Mouse (Mus musculus) adrenal gland, postnatal 25 days (tissue): ENCODE data around the gene Wbp1l. TPM values are rescaled to one million over a fixed set of nuclear protein-coding genes. Genes with fewer than 3 reads are reported as not detected.

Experiments
- DNase-seq: peaks from one replicate; pipeline ENCODE4 v3.0.0; 2021; ENCODE audit warnings: mixed read lengths
- total RNA-seq: library from RNA; stranded (reverse); gene quantifications from 2 replicates; pipeline ENCODE4 v1.2.3, GENCODE M21; 2021

Wbp1l gene
- total RNA-seq, 1 experiment from 2014 or later: 189 TPM

DNA sequence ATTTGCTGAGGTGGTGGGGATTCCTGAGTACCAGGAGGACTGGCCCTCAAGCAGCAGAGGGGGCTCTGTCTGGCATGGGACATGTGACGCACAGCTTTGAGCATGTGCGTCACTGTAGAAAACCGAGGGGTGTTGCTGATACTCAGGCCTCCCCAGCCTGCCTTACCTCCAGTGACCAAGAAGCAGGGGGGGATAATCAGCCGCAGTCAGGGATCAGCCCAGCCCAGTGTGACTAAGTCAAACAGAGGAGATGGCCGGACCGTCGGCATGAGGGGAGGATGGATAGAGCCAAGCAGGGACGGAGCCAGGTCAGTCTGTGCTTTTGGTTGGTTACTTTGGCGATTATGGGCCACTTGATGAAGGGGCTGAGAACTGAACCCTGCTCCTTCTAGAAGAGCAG is 32.8 kb downstream of the Wbp1l start:
- no peak for DNase-seq

DNA sequence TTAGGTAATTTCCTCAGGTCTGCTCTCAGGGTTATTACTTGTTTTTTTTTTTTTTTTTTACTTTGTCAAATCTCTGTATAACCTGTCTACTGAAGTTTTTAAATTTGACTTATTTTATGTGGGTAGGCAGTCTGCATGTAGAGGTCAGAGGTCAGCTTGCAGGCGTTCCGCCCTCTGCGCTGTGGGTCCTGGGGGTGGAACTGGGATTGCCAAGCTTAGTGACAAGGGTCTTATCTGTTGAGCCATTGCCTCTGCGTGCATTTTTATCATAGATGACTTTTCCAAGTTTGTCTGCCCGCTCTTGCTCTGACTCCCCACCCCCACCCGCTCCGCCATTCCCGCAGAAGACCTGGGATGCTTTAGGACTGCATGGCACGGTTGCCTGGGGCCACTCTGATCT is 36.9 kb downstream of the Wbp1l start:
- DNase-seq: no peak

DNA sequence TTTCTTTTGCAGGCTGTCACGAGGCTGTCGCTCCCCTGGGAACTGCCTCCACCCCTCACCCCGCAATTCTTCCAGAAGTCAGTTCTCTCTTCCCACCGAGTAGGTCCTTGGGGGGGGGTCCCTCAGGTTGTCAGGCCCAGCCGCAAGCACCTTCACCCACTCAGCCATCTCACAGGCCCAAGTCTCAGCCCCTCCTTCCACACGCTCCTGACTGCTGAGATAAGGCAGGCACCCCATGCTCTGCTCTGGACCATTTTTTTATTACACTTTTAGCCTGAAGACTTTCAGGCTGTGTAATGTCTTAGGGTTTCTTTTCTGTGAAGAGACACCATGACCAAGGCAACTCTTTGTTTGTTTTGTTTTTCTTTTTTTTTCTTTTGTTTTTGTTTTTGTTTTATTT is 38.7 kb downstream of the Wbp1l start:
- no peak for DNase-seq

DNA sequence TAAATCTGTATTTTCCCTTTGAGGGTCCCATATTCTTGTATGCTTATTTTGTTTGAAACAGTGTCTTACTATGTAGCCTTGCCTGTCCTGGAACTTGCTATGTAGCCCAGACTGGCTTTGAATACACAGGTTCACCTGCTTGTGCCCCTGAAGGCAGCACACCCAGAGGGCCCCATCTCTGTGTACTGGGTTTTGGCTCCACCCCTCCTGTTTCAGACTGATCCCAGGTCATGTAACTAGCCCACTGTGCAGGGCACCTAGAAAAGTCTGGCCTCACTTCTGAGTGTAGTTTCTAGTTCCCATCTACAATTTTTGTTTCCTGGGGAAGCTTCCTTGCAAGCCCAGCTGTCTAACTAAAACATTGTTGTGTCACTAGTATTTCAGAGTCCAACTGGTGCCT is 40.2 kb downstream of the Wbp1l start:
- no peak for DNase-seq

DNA sequence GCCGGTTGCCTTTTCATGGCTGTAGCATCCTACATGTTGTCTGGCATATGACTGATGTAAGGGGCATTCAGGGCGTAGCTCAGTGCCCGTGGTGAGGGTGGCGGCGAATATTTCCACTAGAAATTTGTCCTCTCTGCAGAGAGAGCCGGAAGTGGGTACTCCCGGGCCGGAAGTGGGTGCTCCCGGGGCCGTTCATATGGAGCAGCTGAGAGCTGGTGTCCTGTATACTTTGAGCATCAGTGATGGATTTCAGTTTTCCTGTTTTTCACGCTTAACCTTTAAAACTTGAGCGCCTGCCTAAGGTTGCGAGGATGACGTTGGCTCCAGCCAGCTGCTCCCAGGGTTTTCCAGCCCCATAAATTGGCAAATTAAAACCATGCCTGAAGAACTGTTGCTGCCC is 40.6 kb downstream of the Wbp1l start:
- no peak for DNase-seq

DNA sequence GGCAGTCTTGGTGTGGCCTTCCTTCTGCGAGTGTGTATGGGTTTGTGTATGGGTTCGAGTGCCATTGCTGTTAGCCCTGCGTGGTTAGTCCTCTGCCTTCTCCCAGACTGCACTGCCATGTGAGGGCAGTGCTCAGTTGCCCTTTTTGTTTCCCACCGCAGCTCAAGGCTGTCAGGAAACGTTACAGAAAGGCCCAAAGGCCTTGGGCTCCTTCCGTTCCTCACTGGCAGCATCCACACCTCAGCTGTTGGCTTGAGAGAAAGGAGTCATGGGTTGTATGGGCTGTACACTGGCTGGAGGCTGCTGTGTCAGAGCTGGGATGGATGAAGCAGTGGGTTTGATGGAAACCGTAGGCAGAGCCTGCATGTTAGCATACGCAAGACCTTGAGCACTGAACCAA is 41.9 kb downstream of the Wbp1l start:
- no peak for DNase-seq

DNA sequence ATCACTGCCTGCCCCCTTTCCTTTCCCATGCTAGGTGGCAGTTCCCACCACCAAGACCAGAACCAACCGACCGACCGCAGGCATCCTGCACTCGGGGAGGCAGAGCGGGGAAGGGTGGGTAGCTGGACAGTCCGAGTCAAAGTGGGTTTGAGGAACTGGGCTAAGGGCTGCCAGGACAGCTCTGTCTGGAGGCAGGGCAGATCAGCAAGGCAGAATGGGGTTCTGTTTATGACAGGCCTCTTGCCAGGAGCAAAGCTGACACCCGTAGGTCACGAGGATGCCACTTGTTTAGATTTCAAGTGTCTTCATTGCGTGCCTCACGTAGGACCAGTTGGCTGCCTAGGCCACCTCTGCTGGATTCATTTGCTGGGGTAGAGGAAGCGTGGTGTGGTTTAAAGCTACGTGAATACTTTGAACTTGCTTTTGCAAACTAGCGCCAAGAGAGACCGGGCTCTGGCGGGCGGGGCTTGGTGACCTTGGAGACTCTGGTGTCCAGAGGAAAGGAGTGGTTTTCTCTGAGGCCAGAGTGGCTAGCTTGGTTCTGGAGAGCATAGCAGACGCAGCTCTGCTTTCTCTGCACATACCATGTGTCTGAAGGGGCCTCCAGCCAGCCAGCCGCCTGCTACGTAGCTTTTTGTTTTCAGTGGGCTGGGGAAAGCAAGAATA is 42.7 kb downstream of the Wbp1l start:
- peak; percentile 82 for DNase-seq

DNA sequence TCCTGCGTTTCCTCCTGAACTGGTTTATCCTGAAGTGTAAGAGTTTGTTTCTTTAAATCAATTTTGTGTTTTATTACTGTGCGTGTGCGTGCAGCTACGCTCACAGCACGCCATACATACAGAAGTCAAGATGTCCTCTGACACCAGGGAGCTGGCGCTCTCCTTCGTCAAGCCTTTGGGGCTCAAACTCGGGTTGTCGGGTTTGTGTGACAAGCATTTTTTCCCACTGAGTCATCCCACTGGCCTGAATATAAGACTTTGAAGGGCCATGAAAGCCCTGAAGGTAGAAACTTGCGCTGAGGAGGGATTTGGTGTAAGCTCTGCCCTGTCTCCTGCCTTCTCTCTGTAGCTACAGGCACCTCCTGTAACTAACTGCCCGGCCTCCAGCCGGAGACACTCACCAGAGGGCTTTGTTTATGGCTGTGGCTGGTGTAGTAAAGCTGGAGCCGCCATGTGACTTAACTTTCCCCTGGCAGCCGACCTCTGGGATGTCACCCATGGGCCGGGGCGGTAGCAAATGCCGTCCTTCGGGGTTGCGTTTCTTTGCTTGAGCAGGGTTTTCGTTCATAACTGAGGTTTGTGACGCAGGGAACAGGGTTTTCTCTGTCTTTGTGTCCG is 43.4 kb downstream of the Wbp1l start:
- DNase-seq: no peak

DNA sequence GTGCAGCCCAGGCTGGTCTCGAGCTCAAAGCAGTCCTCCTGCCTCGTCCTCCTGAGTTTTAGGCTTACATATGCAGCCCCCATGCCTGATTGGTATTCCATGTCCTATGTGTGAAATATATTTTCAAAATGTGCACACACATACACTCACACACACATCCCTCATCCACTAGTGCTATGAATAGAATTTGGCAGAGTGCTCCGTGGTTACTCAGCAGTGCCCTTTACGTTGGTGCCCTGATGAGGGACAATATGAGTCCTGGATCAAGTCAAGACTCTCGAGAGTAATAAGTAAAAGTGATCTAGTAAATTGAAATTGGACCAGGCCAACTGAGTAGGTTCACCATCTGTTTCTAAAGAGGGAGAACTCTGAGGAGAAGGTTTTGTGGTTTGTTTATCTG is 44.4 kb downstream of the Wbp1l start:
- no peak for DNase-seq

DNA sequence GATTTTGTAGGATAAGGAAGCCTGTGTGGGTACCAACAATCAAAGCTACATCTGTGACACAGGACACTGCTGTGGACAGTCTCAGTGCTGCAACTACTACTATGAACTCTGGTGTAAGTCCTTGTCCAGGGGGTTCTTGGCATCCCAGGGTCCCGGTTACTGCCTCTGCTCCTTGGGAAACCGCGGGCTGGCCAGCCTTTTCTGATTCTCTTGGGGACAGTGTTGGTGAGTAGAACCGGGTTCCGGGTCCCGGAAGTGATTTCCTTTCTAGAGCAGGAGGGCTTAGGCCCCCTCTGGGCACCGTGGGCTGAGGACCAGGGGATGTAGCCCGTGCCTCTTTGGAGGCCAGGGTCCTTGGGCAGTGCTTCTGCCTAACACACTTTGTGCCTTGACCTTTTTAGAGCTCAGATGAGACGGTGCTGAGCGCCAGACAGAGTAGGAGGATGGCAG is 45.5 kb downstream of the Wbp1l start:
- DNase-seq: no peak

DNA sequence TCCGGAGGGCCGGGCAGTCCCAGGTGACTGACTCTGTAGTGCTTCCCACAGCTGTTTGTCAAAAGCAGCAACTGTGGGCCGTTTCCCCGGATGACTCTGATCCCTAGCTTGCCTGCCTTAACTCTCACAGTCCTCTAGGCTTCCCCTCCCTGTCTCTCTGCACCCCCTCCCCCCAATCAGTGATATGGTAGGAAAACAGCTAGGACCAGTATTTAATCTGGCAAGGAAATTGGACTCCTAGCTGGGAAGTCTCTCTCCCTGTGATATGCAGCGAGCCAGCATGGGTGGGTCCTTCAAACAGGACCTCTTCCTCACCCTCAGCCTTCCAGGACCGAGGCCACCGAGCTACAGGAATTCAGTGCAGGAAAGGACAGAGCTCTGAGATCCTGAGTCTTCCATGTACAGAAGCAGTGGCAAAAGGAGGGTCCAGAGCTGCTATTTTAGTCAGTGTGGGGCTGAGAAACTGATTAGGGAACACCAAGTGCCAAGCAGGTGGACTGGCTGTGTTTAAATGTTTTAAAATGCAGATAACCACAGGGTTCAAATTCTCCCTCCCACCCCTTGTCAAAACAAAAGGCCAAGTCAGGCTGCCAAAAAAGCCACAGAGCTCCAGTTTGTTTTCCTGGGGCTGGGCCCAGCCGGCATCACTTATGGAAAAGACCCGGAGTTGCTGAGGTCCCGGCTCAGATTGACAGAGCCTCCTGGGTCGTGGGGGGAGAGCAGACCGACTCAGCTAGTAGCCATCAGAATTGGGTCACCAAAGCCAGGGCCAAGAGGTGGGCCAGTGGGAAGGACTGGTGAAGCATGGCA is 46.1 kb downstream of the Wbp1l start:
- DNase-seq: no peak

DNA sequence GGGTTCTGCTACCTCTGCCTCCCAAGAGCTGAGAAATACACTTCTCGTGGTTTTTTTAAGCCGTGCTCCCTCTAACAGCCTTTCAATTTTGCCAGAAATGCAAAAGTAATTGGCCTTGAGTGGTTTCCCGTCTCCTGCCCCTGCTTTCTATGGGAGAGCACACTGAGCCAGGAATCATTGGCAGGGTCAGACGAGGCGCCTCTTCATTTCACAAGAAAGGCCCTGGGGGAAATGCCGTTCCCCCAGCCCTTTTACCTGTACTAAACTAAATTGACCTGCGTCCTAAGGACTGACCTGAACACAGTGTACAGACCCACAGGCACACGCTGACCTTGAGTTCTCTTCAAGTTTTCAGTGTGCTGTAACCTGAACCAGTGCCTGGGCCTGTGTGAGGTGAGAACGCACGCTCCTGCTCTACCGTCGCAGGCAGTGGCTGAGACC is 47.2 kb downstream of the Wbp1l start:
- DNase-seq: no peak

DNA sequence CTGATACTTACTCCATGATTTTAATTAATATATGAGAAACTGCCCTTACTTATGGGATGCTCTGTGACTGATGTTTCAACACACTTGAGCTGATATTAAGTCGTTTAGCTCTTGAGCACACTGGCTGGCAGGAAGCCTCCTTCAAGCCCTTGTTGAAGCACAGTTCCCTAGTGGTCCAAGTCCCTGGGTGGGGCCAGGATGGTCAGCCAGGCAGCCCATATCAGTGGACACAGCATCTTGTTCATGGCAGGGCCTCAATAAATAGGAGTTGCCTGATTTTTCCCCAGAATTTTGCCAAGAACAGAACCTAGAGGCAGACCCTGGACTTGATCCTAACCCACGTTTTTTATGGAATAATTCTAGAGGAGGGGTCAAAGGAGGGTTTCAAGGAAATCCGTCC is 48.4 kb downstream of the Wbp1l start:
- DNase-seq: no peak

DNA sequence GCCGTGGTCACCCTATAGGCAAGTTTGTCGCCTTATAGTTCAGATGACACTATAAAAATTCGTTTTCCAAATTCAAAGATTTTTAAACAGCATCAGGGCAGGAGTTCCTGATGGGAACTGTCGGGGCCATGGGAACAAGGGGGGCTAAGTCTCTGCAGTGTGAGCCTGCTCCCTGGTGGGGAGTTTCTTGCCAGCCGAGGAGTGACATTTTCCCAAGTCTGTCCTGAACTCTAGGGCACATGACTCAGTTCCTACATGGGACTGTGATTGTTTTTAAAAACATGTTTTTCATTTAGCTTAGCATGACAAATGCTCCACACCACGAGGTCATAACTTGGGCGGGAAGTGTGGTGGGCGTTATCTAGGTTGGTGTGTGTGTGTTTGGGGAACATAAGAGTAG is 49.0 kb downstream of the Wbp1l start:
- no peak for DNase-seq

DNA sequence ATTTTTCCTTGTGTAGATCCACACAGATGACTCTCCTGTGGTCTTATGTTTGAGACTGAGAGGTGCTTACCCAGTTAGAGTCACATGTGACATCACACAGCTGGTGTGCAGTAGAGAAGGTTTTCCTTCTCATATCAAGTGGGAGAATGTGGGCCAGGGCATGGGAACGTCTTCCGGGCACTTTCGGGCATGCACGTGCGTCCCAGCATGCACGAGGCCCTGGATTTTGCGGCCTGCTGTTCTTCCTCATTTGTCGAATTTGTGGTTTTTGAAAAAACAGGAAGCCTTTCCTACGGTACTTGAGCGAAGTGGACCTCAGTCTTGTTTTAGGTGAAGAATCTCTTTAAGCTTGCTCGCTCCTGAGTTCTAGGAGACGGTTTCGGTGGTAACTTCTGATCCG is 49.7 kb downstream of the Wbp1l start:
- no peak for DNase-seq

DNA sequence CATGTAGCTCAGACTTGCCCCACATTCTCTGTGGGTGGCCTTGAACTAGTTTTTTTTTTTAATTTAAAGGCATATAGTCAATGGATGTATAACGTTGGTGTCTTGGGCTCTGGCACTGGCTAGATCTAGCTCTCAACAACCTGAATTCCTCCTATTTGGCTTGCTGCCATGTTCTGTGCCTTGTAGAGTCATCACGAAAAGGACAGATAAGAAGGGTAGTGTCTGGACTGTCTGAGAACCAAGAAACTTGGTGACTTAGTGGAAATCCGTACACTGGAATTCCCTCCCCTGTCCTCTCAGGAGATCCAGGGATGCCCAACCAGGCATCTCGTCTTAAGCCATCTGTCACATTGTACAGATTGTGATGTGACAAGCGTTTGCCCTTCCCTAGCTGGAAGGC is 54.3 kb downstream of the Wbp1l start:
- DNase-seq: no peak

DNA sequence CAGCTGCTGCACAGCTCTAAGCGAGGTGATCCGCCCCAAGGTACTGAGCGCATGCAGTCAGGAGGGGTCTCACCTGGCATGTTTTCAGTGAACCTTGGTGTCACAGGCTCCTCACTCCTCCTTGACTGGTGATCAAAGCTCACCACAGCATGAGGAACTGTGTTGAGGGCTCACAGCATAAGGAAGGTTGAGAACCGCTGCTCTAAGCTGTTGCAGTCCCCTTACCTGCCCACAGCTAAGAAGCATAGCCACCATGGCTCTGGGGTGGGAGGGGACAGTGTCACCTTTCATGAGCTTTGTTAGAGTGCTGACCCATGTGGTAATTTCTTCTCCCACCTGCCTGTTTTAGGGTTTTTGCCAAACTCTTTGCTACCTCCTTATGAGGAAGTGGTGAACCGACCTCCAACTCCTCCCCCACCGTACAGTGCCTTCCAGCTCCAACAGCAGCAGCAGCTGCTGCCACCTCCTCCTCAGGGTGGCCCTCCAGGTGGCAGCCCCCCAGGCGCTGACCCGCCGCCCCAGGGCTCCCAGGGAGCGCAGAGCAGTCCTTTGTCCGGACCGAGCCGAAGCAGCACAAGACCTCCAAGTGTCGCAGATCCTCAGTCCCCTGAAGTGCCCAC is 54.8 kb downstream of the Wbp1l start:
- no peak for DNase-seq

DNA sequence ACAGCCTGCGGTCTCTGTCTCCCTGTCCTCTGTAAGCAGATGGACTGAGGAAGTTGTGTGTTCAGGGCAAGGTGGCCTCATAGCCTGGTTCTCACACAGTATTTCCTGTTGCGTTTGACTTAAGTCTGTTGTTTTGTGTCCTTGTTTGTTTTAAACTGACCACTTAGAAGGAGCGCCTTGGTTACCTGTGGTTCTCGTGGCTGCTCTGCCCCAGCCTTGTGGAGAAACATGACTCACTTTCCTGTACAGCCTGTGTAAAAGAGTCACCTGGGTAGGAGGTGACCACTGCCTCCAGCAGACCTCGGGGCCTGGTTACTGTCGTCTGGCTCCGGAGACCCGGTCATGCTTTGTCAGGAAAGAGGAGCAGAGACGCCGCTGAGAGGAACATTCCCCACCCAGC is 56.7 kb downstream of the Wbp1l start:
- DNase-seq: no peak

DNA sequence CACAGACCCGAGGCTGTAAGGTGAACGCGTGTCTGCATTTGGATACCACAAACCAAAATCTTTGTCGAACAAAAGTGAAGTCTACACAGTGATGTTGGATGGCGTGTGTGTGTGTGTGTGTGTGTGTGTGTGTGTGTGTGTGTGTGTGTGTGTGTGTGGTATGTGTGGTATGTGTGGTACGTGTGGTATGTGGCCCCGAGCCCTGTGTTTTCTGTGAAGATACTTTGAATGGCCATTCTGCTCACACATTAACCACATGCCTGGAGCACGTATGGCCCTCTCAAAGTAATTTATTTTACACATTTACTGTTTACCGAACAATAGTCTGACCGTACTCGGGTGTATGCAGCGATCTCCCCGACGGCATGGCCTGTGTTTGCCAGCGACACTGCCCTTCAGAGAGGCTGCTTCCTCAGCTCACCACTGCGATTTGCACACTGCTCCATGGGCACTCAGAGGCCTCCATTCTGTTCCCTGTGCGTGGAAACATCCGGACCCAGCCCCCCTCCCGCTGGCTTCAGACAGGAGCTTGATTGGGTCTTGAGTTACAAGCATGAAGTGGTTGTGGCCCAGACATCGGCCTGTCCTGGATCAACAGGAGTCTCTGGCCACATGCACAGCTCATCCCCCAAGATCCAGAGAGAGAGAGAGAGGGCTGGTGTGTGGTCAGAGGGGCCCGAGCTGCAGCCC is 57.4 kb downstream of the Wbp1l start:
- DNase-seq: no peak

DNA sequence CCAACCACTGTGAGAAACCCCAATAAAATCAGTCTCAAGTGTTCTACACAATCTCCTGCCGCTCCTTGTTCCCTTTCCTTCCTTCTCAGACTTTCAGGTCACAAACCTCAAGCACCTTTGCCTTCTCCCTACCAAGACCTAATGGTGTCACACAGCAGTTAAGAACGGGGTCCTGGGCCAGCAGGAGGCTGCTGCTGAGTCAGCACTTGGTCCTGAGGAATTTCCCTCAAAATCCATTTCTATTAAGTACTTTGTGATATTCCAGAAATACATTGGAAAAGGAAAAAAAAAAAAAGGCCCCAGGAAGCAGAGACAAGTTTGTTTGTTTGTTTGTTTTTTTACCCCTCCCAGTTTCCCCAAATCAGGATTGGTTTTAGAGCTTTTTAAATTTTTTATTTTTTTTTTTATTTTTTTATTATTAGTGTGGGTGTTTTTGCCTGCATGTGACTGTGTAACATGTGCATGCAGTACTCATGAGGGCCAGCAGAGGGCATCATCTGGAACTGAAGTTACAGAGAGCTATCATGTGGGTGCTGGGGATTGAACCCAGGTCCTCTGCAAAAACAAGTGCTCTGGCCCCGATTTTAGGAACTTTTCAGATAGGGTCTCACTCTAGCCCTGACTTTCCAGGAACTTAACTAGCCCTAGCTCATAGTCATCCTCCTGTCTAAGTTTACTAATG is 58.6 kb downstream of the Wbp1l start:
- DNase-seq: no peak

DNA sequence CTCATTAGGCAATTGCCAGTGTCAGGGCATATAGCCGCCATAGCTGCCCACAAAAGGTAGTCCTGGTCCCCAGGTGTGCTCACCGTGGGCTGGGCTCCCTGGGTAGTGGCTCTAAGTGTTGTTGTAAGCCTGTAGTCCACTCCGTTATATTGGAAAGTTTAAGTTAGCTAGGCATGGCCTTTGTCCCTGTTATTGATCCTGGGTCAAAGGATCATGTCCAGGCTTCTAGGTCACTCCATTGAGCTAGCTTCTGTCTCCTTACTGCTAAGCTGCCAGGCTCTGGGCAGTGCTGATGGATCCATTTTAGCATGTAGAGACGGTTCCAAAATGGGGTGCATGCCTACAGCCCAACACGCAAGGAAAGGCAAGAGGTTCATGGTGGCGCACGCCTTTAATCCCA is 59.5 kb downstream of the Wbp1l start:
- no peak for DNase-seq

DNA sequence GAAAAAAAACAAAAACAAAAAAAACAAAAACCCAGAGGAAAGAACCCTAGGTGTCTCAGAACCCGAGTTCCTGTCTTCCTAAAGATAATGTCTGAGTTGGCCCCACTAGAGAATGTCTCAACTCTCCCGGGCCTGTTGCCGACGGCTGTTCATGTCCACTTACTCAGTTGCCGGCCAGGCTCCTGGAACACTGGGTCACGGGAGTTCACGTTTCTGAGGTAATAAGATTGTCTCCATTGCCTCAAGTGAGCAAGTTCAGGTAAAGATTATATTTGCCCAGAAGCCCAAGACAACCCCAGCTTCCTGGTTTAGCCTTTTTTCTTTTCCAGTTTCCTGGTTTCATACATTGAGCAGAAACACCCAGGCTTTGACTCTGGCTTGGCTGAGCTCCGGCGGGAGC is 60.0 kb downstream of the Wbp1l start:
- no peak for DNase-seq
